Mouse (Mus musculus): ENCODE results near the gene Mall.

The Mall gene

GRCm38 (mm10) chr2:127759157-127759880, 29.6 kb upstream of the Mall start:
- Histone ChIP-seq H3K36me3 (ENCODE audit: insufficient read depth, low read length) (no peaks in the 10 kb centered on the region), H3K4me1 (replicated peaks; ENCODE audit: low read depth, low read length) (peaks cover 14% of the 10 kb centered on the region), H3K27me3 (ENCODE audit: insufficient read depth, low read length) (peaks cover 11% of the 10 kb centered on the region; the same call in 1 of the 2 replicates), H3K9me3 (ENCODE audit: low read length) (no peaks in the 10 kb centered on the region), H3K4me3 (replicated peaks; ENCODE audit: low read length) (no peak overlapping the region)
- TF ChIP-seq CTCF (conservative IDR thresholded peaks at IDR 0.05; ENCODE audit: low read length) (no peak), POU5F1 (IDR thresholded peaks at IDR 0.05; ENCODE audit: borderline replicate concordance, low read length) (no peak), NANOG (IDR thresholded peaks at IDR 0.05; ENCODE audit: borderline replicate concordance, low read length) (no peak)

GRCm38 (mm10) chr2:127757171-127757570, 27.4 kb upstream of the Mall start:
- H3K27me3 ChIP-seq (ENCODE audit: insufficient read depth, low read length), result peaks cover 11% of the 10 kb centered on the region; the same call in 1 of the 2 replicates
- TF ChIP-seq POU5F1 (IDR thresholded peaks at IDR 0.05; ENCODE audit: borderline replicate concordance, low read length) (no peak), NANOG (IDR thresholded peaks at IDR 0.05; ENCODE audit: borderline replicate concordance, low read length) (no peak), CTCF (conservative IDR thresholded peaks at IDR 0.05; ENCODE audit: low read length) (no peak)
- H3K36me3 ChIP-seq (ENCODE audit: insufficient read depth, low read length), result no peaks in the 10 kb centered on the region
- peaks cover 14% of the 10 kb centered on the region for H3K4me1 ChIP-seq (replicated peaks; ENCODE audit: low read depth, low read length)
- H3K4me3 ChIP-seq (replicated peaks; ENCODE audit: low read length), result no peak overlapping the region
- no peaks in the 10 kb centered on the region for H3K9me3 ChIP-seq (ENCODE audit: low read length)

- TF ChIP-seq NANOG (IDR thresholded peaks at IDR 0.05; ENCODE audit: borderline replicate concordance, low read length), result no peak
- H3K27me3 ChIP-seq (ENCODE audit: insufficient read depth, low read length), result peaks cover 8% of the 10 kb centered on the region; the same call in 1 of the 2 replicates
- H3K9me3 ChIP-seq (ENCODE audit: low read length), result no peaks in the 10 kb centered on the region
- no peak overlapping the region for H3K4me3 ChIP-seq (replicated peaks; ENCODE audit: low read length)
- no peaks in the 10 kb centered on the region for H3K36me3 ChIP-seq (ENCODE audit: insufficient read depth, low read length)
- H3K4me1 ChIP-seq (replicated peaks; ENCODE audit: low read depth, low read length), result peaks cover 8% of the 10 kb centered on the region; the same call in 1 of the 2 replicates
Measured at GRCm38 (mm10) chr2:127754113-127754512, 24.4 kb upstream of the Mall start.

GRCm38 (mm10) chr2:127751849-127752610, 22.3 kb upstream of the Mall start:
- Histone ChIP-seq H3K27me3 (ENCODE audit: insufficient read depth, low read length) (0 out of 2 replicates have a peak, but pooled peaks cover 4% of the 10 kb centered on the region), H3K36me3 (ENCODE audit: insufficient read depth, low read length) (no peaks in the 10 kb centered on the region), H3K4me3 (replicated peaks; ENCODE audit: low read length) (no peak overlapping the region), H3K4me1 (replicated peaks; ENCODE audit: low read depth, low read length) (peaks cover 16% of the 10 kb centered on the region), H3K9me3 (ENCODE audit: low read length) (no peaks in the 10 kb centered on the region)
- no peak for TF ChIP-seq CTCF (conservative IDR thresholded peaks at IDR 0.05; ENCODE audit: low read length)
- no peak for TF ChIP-seq NANOG (IDR thresholded peaks at IDR 0.05; ENCODE audit: borderline replicate concordance, low read length)
- no peak for TF ChIP-seq POU5F1 (IDR thresholded peaks at IDR 0.05; ENCODE audit: borderline replicate concordance, low read length)

- no peak overlapping the region for H3K4me3 ChIP-seq (replicated peaks; ENCODE audit: low read length)
- TF ChIP-seq NANOG (IDR thresholded peaks at IDR 0.05; ENCODE audit: borderline replicate concordance, low read length) (no peak), CTCF (conservative IDR thresholded peaks at IDR 0.05; ENCODE audit: low read length) (no peak), POU5F1 (IDR thresholded peaks at IDR 0.05; ENCODE audit: borderline replicate concordance, low read length) (no peak)
- 0 out of 2 replicates have a peak, but pooled peaks cover 4% of the 10 kb centered on the region for H3K27me3 ChIP-seq (ENCODE audit: insufficient read depth, low read length)
- no peaks in the 10 kb centered on the region for H3K36me3 ChIP-seq (ENCODE audit: insufficient read depth, low read length)
- H3K4me1 ChIP-seq (replicated peaks; ENCODE audit: low read depth, low read length), result peaks cover 19% of the 10 kb centered on the region
- no peaks in the 10 kb centered on the region for H3K9me3 ChIP-seq (ENCODE audit: low read length)
Measured at GRCm38 (mm10) chr2:127749376-127749775, 19.6 kb upstream of the Mall start.

- TF ChIP-seq POU5F1 (IDR thresholded peaks at IDR 0.05; ENCODE audit: borderline replicate concordance, low read length) (no peak), CTCF (conservative IDR thresholded peaks at IDR 0.05; ENCODE audit: low read length) (no peak), NANOG (IDR thresholded peaks at IDR 0.05; ENCODE audit: borderline replicate concordance, low read length) (no peak)
- H3K27me3 ChIP-seq (ENCODE audit: insufficient read depth, low read length), result 0 out of 2 replicates have a peak, but pooled peaks cover 4% of the 10 kb centered on the region
- no peaks in the 10 kb centered on the region for H3K36me3 ChIP-seq (ENCODE audit: insufficient read depth, low read length)
- no peak overlapping the region for H3K4me3 ChIP-seq (replicated peaks; ENCODE audit: low read length)
- H3K4me1 ChIP-seq (replicated peaks; ENCODE audit: low read depth, low read length), result peaks cover 22% of the 10 kb centered on the region
- no peaks in the 10 kb centered on the region for H3K9me3 ChIP-seq (ENCODE audit: low read length)
Measured at GRCm38 (mm10) chr2:127748316-127748715, 18.6 kb upstream of the Mall start.

GRCm38 (mm10) chr2:127742637-127743036, 12.9 kb upstream of the Mall start:
- Histone ChIP-seq H3K27me3 (ENCODE audit: insufficient read depth, low read length) (no peaks in the 10 kb centered on the region), H3K36me3 (ENCODE audit: insufficient read depth, low read length) (no peaks in the 10 kb centered on the region), H3K4me1 (replicated peaks; ENCODE audit: low read depth, low read length) (peaks cover 6% of the 10 kb centered on the region), H3K9me3 (ENCODE audit: low read length) (no peaks in the 10 kb centered on the region), H3K4me3 (replicated peaks; ENCODE audit: low read length) (no peak overlapping the region)
- TF ChIP-seq NANOG (IDR thresholded peaks at IDR 0.05; ENCODE audit: borderline replicate concordance, low read length) (no peak), POU5F1 (IDR thresholded peaks at IDR 0.05; ENCODE audit: borderline replicate concordance, low read length) (no peak), CTCF (conservative IDR thresholded peaks at IDR 0.05; ENCODE audit: low read length) (no peak)

- TF ChIP-seq POU5F1 (IDR thresholded peaks at IDR 0.05; ENCODE audit: borderline replicate concordance, low read length) (no peak), CTCF (conservative IDR thresholded peaks at IDR 0.05; ENCODE audit: low read length) (no peak), NANOG (IDR thresholded peaks at IDR 0.05; ENCODE audit: borderline replicate concordance, low read length) (no peak)
- H3K4me3 ChIP-seq (replicated peaks; ENCODE audit: low read length), result no peak overlapping the region
- no peaks in the 10 kb centered on the region for H3K27me3 ChIP-seq (ENCODE audit: insufficient read depth, low read length)
- H3K4me1 ChIP-seq (replicated peaks; ENCODE audit: low read depth, low read length), result peaks cover 6% of the 10 kb centered on the region
- H3K36me3 ChIP-seq (ENCODE audit: insufficient read depth, low read length), result no peaks in the 10 kb centered on the region
- H3K9me3 ChIP-seq (ENCODE audit: low read length), result no peaks in the 10 kb centered on the region
Measured at GRCm38 (mm10) chr2:127740756-127741519, 11.2 kb upstream of the Mall start.
